Mouse (Mus musculus) T-helper 2 cell (primary cell): ENCODE results near the gene Slc8a3.
"Not testable (repeated sequence)": the region's sequence is repeated elsewhere in the genome, so short reads cannot be mapped to it uniquely, and the experiment has no call there.

Source experiments
- in situ Hi-C: fragments of 300-600 bp; cut with MboI, MseI; formaldehyde crosslinking; loops from one replicate; pipeline ENCODE4 v1.15.1; 2025; ENCODE audit warnings: high pct_unique_total_duplicates

The Slc8a3 gene

DNA sequence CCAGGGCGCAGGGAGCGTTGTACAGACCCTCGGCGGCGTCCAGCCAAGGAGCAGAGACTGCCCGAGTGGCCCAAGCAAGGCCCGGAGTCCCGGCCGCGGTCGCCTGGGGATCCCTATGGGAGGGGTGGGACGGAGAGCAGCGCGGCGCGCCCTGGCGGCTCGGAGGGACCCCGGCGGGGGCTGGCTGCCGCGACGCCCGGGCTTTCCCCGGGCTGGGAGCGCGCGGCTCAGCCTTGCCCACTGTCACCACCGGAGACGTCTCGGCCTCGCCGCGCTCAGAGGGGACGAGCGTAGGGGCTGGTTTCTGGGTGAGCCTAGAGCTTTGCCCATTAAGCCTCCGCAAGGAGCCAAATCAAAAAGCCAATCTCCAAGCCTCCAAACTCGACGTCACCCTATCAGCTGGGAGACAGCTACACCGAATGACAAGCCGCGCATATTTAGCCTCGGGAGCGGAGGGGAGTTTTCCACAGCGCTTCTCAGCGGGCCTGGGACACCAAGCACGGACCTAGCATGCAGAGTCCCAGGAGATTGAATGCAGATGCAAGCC is at the start of gene Slc8a3:
Slc8a3 (minus strand) TSS at position 306 of the 547 bp plus-strand sequence.
- in situ Hi-C loops, result loop anchor here (10.0 kb wide), 1 partner anchor 968 kb away; no protein-coding TSS in a partner anchor

DNA sequence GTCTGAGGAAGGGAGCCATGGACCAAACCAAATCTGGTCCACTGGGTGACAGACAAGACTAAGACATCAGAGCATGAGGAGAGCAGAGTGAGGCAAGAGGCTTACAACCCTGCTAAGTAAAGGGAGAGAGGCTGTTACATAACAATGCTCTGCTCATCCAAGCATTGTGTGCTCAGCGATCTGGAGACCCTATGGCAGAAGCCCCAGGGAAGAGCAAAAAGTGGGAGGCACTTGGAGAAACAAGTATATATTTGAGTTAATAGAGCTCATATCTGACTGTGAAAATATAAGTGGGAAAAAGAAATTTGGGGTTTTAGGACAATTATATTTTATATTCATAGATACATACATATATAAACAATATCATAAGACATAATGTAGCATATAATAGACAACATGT is 46.4 kb upstream of the Slc8a3 start, which contains the start of gene Gm4787:
Gm4787 (minus strand) TSS at position 101 of the 400 bp plus-strand sequence.
- in situ Hi-C loops, result not testable (repeated sequence)

DNA sequence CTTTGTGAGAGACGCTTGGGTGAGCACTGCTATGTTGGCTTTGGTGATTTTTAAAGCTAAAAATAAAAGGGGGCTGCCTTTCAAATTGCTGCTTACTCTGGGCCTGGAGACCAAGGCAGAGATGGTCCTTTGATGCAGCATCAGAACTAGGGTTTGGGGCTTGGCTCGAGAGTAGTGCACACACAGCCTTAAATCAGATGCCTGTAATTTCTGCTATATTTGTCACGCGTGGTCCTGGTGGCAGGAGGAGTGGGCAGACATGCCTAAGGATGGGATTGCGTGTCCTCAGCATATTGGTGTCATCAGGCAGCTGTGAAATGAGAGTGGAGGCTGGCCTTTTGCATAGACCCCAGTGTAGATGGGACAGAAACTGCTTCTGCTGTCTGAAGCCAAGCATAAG is 861 bp upstream of the Slc8a3 start:
- in situ Hi-C loops, result loop anchor here (10.0 kb wide), 1 partner anchor 969 kb away; no protein-coding TSS in a partner anchor

DNA sequence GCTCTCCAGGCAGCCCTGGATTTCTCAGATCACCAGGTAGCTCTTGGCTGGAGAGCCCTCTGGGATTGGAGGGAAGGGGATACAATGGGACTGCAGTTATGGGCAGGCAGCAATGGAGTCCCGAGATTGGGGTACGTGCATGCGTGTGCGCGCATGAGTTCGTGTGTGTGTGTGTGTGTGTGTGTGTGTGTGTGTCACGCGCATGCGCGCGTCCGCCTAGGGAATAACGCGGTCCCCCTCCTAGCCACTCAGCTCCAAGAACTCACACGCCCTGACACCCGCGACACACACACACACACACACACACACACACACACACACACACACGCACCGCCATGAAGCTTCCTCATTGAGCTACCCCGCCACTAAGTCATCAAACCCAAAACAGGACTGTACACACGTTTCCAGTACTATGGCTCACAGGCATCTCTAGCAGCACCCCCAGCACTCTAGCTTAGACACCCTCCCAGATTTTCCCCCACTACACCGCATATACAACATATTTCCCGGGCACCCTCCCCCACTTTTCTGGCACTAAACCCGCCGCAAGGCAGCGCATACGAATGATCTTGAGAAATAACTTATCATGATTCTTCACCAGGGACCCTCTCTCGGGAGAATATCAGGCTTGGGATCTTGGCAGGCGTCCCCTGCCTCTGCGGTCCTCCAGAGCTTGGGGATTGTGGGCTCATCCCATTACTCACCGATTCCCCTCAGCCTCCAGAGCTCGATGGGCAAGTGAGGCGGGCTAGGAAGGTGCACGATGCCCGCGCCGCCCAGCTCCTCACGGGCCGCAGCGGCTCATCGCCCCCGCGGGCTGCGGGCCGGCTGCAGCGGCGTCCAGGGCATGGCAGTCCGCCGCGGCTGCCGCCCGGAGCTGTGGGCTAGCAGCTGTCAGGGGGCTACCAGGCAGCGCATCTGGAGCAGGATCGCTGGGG is 774 bp downstream of the Slc8a3 start:
- in situ Hi-C loops, result loop anchor here (10.0 kb wide), 1 partner anchor 967 kb away; no protein-coding TSS in a partner anchor

DNA sequence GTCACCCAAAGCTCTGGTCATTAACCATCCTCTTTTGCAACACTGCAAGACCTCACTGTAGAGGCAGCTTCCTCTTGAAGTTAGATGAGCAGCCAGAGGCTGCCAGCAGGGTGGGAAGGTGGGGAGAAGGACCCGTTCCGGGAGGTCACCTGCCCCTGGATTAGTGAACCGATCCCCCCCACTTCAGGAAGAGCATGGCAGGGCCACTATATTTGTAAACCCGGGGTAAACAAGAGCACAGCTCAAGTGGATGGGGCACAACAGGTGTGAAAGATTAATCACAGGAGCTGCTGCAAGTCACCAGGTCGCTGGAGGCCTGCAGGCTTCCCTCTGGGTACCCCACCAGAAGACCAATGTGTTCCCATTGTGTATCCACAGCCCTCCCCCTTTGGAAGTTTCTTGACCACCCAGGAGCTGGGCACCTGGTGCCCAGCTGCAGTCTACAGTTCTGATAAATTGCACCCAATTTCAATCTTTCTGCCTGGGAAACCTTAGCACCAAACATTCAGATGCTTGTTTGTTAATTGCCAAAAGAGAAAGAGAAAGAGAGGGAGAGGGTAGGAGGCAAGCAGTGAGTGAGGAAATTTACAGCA is 1.8 kb downstream of the Slc8a3 start:
- in situ Hi-C loops, result loop anchor here (10.0 kb wide), 1 partner anchor 966 kb away; no protein-coding TSS in a partner anchor

DNA sequence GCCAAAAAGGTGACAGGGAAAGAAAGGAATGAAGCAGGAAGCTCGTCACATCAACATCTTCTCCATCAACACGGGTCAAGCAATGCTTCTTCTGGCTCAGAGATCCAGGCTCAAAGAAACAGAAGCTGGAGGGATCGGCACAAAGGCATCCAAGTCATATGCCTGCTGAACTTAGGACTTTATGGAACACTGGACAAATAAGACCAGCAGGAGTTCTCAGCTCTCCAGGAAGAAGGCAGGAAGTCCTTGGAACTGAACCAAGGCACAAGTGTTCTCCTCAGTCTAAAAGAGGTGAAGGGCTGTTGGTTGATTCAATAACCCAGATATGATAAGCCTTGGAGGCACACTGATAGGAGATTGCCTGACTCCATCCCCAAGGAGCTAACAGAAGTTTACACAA is 8.0 kb downstream of the Slc8a3 start:
- in situ Hi-C loops, result no loop called here

DNA sequence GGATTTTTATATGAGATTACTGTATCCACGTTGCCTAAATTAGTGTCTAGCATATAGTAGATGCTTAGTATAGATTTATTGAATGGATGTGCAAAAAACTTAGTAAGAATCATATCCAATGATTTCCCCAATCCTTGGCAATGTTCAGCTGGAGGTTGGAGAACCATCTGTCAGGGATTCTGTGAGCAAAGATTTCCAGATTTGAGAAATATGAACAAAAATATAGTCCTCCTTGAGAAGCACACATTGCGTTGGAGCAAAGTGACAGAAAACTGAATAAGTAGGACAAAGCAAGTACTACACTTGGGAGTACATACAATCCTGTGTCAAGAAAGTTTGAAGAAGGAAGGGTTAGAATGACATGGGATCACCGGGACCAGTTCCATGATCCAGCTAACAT is 8.9 kb downstream of the Slc8a3 start:
- in situ Hi-C loops, result no loop called here

DNA sequence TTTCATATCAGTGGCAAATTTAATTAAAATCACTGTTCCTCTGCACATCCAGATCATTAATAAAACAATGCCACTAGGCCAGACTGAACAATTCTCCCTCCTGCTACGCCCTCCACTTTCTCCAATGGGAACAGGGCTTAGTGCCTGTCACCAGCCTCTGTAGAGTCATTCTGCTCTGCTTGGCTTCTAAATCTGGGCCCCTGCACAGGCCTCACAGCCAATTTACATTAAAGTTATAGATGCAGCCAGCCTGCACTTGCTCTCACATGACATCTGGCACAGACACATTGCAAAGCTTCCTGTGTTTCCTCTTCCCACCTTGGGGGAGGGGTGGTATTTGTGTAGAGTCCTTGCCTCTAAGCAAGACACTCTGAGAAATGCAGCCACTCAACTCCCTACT is 12.0 kb downstream of the Slc8a3 start:
- in situ Hi-C loops, result no loop called here

DNA sequence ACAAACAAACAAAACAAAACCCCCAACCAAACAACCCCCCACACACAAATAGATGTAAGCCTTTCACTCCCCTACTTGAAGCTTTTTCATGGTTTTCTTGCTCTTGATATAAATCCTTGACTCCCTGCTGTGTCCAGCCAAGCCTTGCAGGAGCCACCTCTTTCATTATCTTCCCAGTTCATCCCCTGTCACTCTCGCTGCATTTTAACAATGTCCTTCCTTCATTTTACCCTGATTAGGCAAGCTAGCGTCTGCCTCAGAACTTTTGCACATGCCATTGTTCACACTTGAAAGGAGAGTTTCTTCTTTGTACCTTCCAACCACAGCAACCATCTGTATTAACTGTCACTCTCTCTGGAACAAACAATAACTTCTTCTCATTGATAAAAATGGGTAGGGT is 15.2 kb downstream of the Slc8a3 start:
- in situ Hi-C loops, result no loop called here

DNA sequence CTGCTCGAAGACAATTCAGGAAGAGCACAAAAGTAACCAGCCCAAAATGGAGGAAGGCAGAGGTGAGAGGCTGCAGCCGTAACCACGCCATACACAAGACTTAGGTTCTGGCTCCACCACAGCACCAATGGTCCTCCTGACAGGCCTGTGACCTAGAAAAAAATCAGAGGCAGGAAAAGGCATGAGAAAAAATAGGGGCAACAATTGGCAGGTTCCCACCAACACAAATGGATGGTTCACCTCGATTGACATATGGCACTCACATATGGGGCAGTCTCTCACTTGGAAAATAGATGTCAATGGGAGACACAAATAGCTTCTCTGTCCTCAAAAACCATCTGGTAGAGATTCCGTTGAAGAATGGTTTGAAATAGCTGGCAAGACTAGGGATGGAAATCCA is 17.0 kb downstream of the Slc8a3 start:
- in situ Hi-C loops, result no loop called here

DNA sequence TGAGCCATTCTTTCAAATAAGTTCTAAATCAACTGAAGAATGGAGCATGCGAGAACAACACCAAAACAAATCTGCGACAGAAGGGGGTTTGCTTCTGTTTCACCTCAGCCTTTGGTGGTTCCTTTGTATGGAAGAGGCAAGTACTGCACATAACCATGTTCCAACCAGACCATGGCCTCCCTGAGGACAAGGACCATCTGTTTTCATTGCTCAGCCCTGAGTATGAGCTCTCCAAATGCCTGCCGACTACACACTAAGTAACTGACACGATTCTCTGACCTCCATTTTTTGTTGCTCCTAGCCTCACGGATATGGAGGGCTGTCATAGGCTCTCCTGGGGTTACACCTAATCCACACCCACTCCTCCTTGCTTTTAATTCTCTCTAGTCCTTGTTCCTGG is 29.4 kb downstream of the Slc8a3 start:
- in situ Hi-C loops, result no loop called here

DNA sequence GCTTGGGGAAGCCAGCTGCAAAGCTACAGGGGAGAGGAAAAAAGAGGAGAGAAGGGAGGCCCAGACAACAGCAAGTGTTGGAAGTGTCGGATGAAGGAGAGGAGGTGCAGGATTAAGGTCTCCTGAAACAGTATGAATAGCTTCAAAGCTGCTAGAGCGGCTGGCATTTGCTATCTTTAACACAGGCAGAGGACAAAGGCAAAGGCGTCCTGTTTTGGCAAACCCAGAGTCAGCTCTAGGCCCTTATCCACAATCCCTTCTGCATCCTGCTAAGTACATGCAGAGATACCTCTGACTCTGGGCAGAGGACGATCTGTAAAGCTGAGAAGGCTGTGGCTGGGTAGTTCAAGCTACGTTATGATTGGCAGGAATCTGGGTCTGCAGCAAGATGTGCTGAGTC is 38.4 kb downstream of the Slc8a3 start:
- in situ Hi-C loops, result no loop called here

DNA sequence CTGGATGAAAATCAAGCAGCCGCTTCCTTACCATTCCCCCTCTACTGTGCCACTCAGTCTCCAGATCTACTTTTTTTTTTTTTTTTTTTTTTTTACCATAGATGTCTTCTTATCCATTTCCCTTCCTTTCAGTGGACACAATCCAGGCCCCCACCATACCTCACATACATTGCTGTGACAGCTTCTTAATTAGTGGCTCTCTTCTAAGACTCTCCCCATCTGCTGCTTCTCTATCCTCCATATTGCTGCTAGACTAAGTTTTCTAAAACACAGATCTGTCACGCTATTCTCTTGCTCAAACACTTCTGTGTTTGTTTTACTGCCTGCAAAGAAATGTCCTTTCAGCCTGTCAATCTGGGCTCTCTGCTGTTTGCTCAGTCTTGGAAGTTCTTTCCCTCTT is 54.9 kb downstream of the Slc8a3 start:
- in situ Hi-C loops, result loop anchor here (10.0 kb wide), 1 partner anchor 1317 kb away; no protein-coding TSS in a partner anchor

DNA sequence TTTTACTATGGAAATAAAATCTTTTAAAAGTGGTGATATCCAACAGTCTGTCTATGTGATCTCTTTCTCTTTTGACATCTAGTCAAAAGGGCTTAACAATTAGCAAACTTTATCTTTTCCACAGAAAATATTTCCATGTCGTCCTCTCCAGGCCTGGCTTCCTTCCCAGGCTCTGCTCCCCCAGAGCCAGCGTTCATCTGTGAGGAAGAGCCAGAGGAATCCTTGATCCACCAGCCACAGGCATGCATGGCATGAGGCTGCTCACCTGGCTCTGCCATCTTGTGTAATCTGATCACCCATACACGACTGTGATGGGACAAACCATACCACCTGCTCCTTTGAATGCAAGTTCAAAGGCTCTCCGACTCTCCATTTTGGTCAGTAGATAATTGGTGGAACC is 58.4 kb downstream of the Slc8a3 start:
- in situ Hi-C loops, result loop anchor here (10.0 to 25.0 kb wide), 2 partner anchors 413 to 1320 kb away; no protein-coding TSS in a partner anchor

DNA sequence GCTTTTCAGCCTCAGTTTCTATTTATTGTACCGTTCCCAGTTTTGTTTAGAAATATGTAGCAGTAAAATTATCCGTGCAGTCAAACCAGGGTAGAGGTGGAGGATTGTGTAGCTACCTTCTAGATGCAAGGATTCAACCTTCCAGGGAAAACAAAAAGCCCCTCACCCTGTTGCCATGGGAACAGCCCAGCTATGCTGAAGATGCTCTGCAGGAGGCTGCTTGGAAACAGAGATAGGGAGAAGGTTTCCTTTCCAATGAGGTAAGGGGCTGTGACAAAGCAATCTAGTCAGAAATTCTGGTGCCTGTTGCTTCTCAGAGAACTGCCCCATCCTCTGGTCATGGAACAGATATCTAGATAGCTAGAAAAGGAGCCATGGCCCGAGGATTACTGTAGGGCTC is 59.6 kb downstream of the Slc8a3 start:
- in situ Hi-C loops, result loop anchor here (10.0 to 25.0 kb wide), 2 partner anchors 414 to 1321 kb away; no protein-coding TSS in a partner anchor

DNA sequence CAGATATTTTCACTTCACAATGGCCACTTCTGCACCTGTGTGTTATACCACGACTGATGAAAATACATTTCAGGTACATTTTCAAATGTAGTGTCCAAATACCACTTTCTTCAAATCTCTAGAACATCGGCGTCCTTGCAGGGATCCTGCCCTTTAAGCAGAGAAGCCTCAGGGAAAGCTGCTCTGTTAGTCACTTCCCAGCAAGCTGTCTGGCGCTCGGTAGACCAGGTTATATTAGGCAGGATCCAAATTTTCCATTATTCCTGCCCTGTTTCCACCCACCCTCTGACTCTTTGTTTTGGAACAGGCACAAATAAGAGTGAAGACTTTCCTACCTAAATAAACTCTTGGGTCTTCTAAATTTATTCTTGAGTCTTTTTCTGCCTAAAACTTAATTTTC is 63.7 kb downstream of the Slc8a3 start:
- in situ Hi-C loops, result loop anchor here (25.0 kb wide), 1 partner anchor 418 kb away; no protein-coding TSS in a partner anchor

DNA sequence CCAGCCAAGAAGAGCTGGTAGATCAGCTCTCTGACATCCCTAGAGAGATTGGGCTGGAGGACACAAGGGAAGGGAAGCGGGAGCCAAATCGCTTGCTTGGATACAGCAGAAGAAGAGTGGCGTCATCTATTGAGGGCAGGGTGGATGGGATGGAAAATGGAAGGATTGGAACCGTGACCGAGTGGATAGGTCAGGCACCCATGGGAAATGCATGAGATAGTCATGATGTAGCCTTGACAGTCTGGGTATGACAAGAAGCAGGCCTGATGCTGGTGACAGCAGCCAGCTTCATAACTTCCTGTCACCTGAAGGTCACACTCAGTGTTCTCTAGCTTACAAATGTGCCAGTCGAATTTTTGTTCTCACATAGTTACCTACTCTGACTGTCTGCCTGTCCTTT is 70.2 kb downstream of the Slc8a3 start:
- in situ Hi-C loops, result loop anchor here (25.0 kb wide), 1 partner anchor 424 kb away; no protein-coding TSS in a partner anchor

DNA sequence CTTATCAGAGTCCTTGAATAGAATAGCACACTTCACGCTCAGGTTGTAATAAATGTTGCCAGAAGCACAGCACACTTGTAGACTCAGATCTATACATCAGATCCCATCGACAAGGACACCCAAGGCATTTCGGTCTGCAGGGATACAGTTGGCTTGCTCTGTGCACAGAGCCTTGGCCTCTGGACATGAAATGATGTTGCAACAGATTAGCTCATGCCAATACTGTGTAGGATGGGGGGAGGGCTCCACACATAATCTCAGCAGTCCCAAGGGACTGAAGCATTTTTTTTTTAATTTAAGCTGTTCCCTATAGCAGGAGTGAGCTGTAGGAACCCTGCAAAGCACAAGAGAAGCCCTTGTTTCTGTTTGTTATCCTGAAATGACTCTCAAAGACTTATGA is 74.8 kb downstream of the Slc8a3 start:
- in situ Hi-C loops, result loop anchor here (25.0 kb wide), 1 partner anchor 429 kb away; no protein-coding TSS in a partner anchor

DNA sequence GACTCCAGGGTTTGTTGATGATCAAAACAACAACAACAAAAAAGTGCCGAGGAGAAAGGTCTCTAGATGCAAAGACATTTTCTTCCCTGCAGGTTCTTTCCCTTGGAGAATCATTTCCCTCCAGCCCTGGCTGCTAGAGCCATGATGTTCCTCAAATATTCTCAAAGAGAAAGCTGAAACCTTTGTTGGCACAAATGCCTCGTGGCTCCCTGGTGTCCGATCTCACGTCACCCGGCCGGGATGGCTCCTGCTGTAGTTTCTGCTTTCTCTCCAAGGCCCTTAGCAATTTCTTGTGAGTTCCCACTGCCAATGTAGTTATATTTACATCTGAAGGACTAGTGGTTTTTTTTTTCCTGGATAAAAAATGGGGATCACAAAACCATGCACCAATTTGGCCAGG is 87.6 kb downstream of the Slc8a3 start:
- in situ Hi-C loops, result no loop called here

DNA sequence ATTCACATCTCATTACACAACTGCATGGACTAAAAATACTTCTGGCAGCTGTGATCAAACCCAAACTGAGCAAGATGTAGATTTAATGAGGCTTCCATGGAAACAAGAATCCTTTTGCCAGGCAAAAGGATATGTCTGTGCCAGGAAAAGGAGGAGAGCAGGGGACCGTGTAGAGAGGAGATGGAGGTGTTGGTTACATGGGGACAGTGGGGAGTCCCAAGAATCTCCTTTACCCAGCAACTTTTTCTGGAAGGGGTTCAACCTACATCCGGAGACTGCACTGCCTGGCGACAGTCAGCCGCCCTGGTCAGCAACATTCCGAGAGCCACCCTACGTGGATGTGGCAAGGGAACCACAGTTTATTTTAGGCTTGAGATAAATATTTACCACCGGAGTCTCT is 88.0 kb downstream of the Slc8a3 start:
- in situ Hi-C loops, result no loop called here

DNA sequence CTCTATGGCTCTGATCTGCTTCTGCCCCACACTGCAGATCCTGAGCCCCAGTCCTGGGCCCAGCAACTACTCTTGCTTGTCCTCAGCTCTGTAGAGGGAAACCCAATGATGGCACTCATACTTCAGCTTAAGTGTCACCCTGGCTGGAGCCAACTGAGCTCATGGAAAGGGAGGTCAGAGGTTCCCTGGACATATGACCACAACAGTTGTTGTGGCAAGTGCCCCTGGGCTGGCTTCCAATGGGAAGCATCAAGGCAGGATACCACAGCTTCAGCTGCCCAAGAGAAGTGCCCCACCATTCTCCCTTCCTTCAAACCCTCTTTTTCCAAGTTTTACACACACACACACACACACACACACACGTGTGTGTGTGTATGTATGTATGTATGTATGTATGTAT is 88.5 kb downstream of the Slc8a3 start:
- in situ Hi-C loops, result no loop called here

DNA sequence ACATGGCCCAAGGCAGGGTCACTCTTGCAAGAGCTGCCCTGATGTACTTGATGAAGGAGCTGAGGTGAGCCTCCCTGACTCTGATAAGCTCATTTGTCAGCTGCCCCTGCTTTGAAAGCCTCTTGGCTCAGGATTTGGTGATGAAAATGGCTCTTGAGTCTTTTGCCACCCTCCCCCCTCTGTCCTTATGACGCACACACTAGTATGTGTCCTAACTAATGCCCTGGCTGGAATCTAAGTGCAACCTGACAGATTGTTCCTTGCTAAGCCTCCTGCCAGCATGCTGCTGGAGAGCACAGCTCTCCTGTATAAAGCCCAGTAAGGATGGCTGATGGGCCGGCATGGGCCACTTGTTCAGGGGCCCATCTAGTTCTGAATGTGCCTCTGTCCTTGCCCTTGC is 91.3 kb downstream of the Slc8a3 start:
- in situ Hi-C loops, result no loop called here
